Mouse (Mus musculus) neural tube, postnatal 0 days (tissue): ENCODE data around the gene Zfp729b. TPM values are rescaled to one million over a fixed set of nuclear protein-coding genes. Genes with fewer than 3 reads are reported as not detected.

Source experiments
- polyA plus RNA-seq: library from polyadenylated mRNA; unstranded; fragments of >200 nt; fragmentation: Nextera tagmentation; extraction: Ambion mirVana; gene quantifications from 2 replicates; pipeline ENCODE4 v1.2.1, GENCODE M21; 2015

Gene Zfp729b
- polyA plus RNA-seq = 3.1 and 3.9 TPM in 2 replicates

DNA sequence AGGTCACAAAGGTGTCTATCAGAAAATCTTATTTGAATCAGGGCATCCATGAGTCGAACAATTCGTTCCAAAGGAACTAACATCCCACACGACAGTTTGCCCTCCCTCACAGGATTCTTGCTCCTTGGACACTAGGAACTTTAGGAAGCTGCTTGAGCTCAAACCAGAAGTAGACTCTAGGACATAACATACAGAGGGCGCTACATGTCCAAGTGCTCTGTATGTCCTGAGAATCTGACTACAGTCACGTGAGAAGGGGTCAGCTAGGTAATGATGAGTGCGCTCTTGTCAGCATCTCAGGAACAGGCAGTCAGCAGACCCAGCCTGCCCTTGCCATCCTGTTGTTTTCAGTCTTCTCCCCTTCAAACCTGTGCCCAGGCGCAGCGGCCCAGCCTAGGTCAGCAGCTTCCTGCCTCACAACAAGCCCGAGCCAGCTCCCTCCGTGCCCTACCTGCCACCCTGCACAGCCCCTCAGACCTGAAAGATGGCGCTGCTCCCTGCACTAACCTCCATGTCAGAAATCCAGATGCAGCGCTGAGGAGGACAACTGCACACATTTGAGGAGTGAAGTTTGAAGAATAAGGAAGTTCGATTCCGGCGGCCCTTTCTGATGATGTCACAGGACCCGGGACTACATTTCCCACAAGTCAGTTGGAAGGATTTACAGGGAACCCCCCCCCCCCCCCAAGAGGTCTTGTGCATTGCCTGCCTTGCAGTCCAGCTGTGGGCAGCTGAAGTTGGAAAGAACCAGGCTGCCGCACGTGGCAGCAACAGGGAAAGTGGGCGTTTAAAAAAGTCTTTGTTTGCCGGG, at the start of gene Zfp729b:
Gene Zfp729b, minus strand, starts transcription at position 642 of the 811 bp plus-strand sequence.

DNA sequence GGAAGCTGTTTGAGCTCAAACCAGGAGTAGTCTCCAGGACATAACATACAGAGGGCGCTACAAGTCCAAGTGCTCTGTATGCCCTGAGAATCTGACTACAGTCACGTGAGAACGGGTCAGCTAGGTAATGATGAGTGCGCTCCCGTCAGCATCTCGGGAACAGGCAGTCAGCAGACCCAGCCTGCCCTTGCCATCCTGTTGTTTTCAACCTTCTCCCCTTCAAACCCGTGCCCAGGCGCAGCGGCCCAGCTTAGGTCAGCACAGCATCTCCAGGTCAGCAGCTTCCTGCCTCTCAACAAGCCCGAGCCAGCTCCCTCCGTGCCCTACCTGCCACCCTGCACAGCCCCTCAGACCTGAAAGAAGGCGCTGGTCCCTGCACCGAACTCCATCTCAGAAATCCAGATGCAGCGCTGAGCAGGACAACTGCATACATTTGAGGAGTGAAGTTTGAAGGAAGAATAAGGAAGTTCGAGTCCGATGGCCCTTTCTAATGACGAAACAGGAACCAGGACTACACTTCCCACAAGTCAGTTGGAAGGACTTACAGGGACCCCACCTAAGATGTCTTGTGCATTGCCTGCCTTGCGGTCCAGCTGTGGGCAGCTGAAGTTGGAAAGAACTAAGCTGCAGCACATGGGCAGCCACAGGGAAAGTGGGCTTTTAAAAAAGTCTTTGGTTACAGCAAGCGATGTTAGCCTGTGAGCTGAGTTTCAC, 27.9 kb upstream of the Zfp729b start, which contains the start of the genes Gm49345 and Zfp729a:
Gene Gm49345, minus strand, starts transcription at position 476 of the 714 bp plus-strand sequence.
Gene Zfp729a, minus strand, starts transcription at position 498 of the 714 bp plus-strand sequence.

DNA sequence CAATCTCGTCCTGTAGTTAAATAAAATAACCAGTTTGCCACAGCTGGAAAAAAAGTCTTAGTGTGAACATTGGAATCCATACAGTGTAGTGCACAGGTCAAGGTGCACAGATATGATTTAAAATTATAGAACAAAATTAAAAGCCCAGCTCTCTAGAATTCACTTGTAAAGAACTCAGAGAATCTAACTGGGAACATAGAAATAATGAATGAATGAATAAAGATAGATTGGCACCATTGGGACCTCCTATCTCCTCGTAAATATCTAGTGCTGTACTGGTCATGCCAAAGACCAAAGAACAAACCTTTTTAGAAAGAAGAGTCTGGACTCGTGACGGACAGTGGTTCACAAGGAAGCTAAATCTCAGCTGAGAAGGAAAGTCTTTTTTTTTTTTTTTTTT, 55.8 kb downstream of the Zfp729b start, which contains the start of gene Zfp748:
Gene Zfp748, minus strand, starts transcription at position 101 of the 400 bp plus-strand sequence.

Other genes with a start within 250 kb of the Zfp729b start
- gene Gm28044, start 249.2 kb downstream of the Zfp729b start, polyA plus RNA-seq = not detected in 2 replicates
- gene Zfp953, start 249.1 kb downstream of the Zfp729b start, polyA plus RNA-seq = 0.37 and 0.43 TPM in 2 replicates
- gene Gm28041, start 234.0 kb downstream of the Zfp729b start, polyA plus RNA-seq = not detected in 2 replicates
- gene Zfp456, start 233.9 kb downstream of the Zfp729b start, polyA plus RNA-seq = 0.41 and 0.58 TPM in 2 replicates
- gene Zfp429, start 209.9 kb downstream of the Zfp729b start, polyA plus RNA-seq = 2.1 and 3.8 TPM in 2 replicates
- 0.99 and 1.4 TPM in 2 replicates for gene Zfp459, start 188.3 kb downstream of the Zfp729b start, polyA plus RNA-seq
- 4.7 and 5.3 TPM in 2 replicates for gene Zfp874a, start 158.1 kb downstream of the Zfp729b start, polyA plus RNA-seq
- gene Zfp874b, start 125.4 kb downstream of the Zfp729b start, polyA plus RNA-seq = 2.3 and 2.6 TPM in 2 replicates
- gene Zfp58, start 109.2 kb downstream of the Zfp729b start, polyA plus RNA-seq = 6.5 TPM in 2 replicates
- not detected in 2 replicates for gene Gm26965, start 83.6 kb downstream of the Zfp729b start, polyA plus RNA-seq
- gene Zfp87, start 83.5 kb downstream of the Zfp729b start, polyA plus RNA-seq = 32.4 and 37.9 TPM in 2 replicates
- gene Zfp748, start 55.9 kb downstream of the Zfp729b start, polyA plus RNA-seq = 6.0 and 8.2 TPM in 2 replicates
- gene Gm49345, start 28.1 kb upstream of the Zfp729b start, polyA plus RNA-seq = 0.69 and 3.1 TPM in 2 replicates
- gene Zfp729a, start 28.1 kb upstream of the Zfp729b start, polyA plus RNA-seq = 2.5 and 2.8 TPM in 2 replicates
- gene Zfp738, start 77.4 kb upstream of the Zfp729b start, polyA plus RNA-seq = 8.7 and 12.2 TPM in 2 replicates
- 5.2 and 5.8 TPM in 2 replicates for gene Zfp65, start 119.5 kb upstream of the Zfp729b start, polyA plus RNA-seq
- gene Zfp85, start 145.5 kb upstream of the Zfp729b start, polyA plus RNA-seq = 5.1 TPM in 2 replicates
- gene Zfp493, start 170.0 kb upstream of the Zfp729b start, polyA plus RNA-seq = 1.7 and 2.0 TPM in 2 replicates
- 9.7 and 10.6 TPM in 2 replicates for gene Zfp273, start 204.0 kb upstream of the Zfp729b start, polyA plus RNA-seq
- 4.5 and 4.9 TPM in 2 replicates for gene Gm10037, start 221.4 kb upstream of the Zfp729b start, polyA plus RNA-seq